Mouse (Mus musculus) liver, embryonic 11.5 days (tissue): ENCODE measurements at regions not wholly inside any gene's neighbourhood (a gene's known extent, or its start where the extent isn't known, plus 50 kb on each side); places are given as distances from the start of the nearest gene placed in this dataset.

Experiments used
- ATAC-seq: fragments of 200-750 bp; cut with Nextera tagmentation; replicated peaks from 2 replicates; pipeline ENCODE4 v1.8.0; 2017; ENCODE audit warnings: moderate number of reproducible peaks, mild to moderate bottlenecking, moderate TSS enrichment, moderate library complexity; ENCODE audit not compliant: low FRiP score
- DNase-seq: peaks from one replicate; pipeline ENCODE4 v3.0.0-alpha.2; 2017; ENCODE audit warnings: low spot score
- H3K27ac ChIP-seq: fragments of 300-500 bp; sonication (generic); 2 replicates; pipeline ENCODE4 v1.5.1; 2014; ENCODE audit warnings: mild to moderate bottlenecking, low read depth, low read length, control low read depth
- H3K27me3 ChIP-seq: fragments of 300-500 bp; sonication (generic); replicated peaks from 2 replicates; pipeline ENCODE4 v1.6.1; 2014; ENCODE audit warnings: low read length, mixed read lengths; ENCODE audit not compliant: control insufficient read depth, insufficient read depth
- H3K36me3 ChIP-seq: fragments of 300-500 bp; sonication (generic); 2 replicates; pipeline ENCODE4 v1.6.1; 2014; ENCODE audit warnings: mild to moderate bottlenecking, low read length, moderate library complexity, mixed read lengths; ENCODE audit not compliant: control insufficient read depth, insufficient read depth
- H3K4me1 ChIP-seq: fragments of 300-500 bp; sonication (generic); replicated peaks from 2 replicates; pipeline ENCODE4 v1.6.1; 2014; ENCODE audit warnings: low read length, mixed read lengths; ENCODE audit not compliant: control insufficient read depth, insufficient read depth
- H3K4me2 ChIP-seq: fragments of 300-500 bp; sonication (generic); 2 replicates; pipeline ENCODE4 v1.6.1; 2014; ENCODE audit warnings: mild to moderate bottlenecking, control low read depth, moderate library complexity
- H3K4me3 ChIP-seq: fragments of 300-500 bp; sonication (generic); 2 replicates; pipeline ENCODE4 v1.5.1; 2014; ENCODE audit warnings: low read depth, low read length, control low read depth
- H3K9ac ChIP-seq: fragments of 300-500 bp; sonication (generic); 2 replicates; pipeline ENCODE4 v1.6.1; 2014; ENCODE audit warnings: low read depth, low read length, control low read depth
- H3K9me3 ChIP-seq: fragments of 300-500 bp; sonication (generic); 2 replicates; pipeline ENCODE4 v1.6.1; 2016; ENCODE audit warnings: low read length, inconsistent platforms, mixed read lengths; ENCODE audit not compliant: control insufficient read depth
- WGBS: fragments of 180-500 bp; shearing (Covaris S2); extraction: QIAGEN DNeasy Blood & Tissue Kit; methylation state at CpG from one replicate; pipeline ENCODE4 v1.1.7; 2014; 5-methylcytosine and 5-hydroxymethylcytosine counted together

GRCm38 (mm10) chr11:111599456-111599855 is 533.5 kb downstream of the Kcnj2 start:
- Histone ChIP-seq H3K36me3 (no peaks in the 10 kb centered on the region), H3K27ac (no peak overlapping the region), H3K27me3 (no peaks in the 10 kb centered on the region), H3K9ac (no peak overlapping the region), H3K4me3 (no peak overlapping the region), H3K4me2 (no peak overlapping the region), H3K9me3 (no peaks in the 10 kb centered on the region), H3K4me1 (no peaks in the 10 kb centered on the region)
- DNase-seq (no peak), ATAC-seq (no peak)

- DNase-seq (no peak), ATAC-seq (no peak)
- WGBS: 83% methylated on average over 11 of the region's 11 CpGs
These were observed 539.2 kb downstream of the Kcnj2 start for GRCm38 (mm10) chr11:111605146-111605545.

GRCm38 (mm10) chr11:111610522-111611015 is 544.6 kb downstream of the Kcnj2 start:
- 79% methylated on average over 5 of the region's 5 CpGs for WGBS
- DNase-seq (no peak), ATAC-seq (no peak)
- Histone ChIP-seq H3K4me3 (no peak overlapping the region), H3K9ac (no peak overlapping the region), H3K36me3 (no peaks in the 10 kb centered on the region), H3K4me2 (no peak overlapping the region), H3K27me3 (no peaks in the 10 kb centered on the region), H3K4me1 (no peaks in the 10 kb centered on the region), H3K27ac (no peak overlapping the region), H3K9me3 (no peaks in the 10 kb centered on the region)

More at GRCm38 (mm10) chr11:111605146-111605545, 539.2 kb downstream of the Kcnj2 start:
- Histone ChIP-seq H3K4me3 (no peak overlapping the region), H3K9ac (no peak overlapping the region), H3K4me1 (no peaks in the 10 kb centered on the region), H3K27ac (no peak overlapping the region), H3K9me3 (no peaks in the 10 kb centered on the region), H3K27me3 (no peaks in the 10 kb centered on the region), H3K36me3 (no peaks in the 10 kb centered on the region), H3K4me2 (no peak overlapping the region)

- Histone ChIP-seq H3K9me3 (no peaks in the 10 kb centered on the region), H3K9ac (no peak overlapping the region), H3K36me3 (no peaks in the 10 kb centered on the region), H3K27ac (no peak overlapping the region), H3K4me3 (no peak overlapping the region), H3K4me2 (no peak overlapping the region), H3K27me3 (no peaks in the 10 kb centered on the region), H3K4me1 (no peaks in the 10 kb centered on the region)
- WGBS: 73% methylated on average over 7 of the region's 7 CpGs
- DNase-seq (no peak), ATAC-seq (no peak)
These were observed 577.6 kb downstream of the Kcnj2 start for GRCm38 (mm10) chr11:111643603-111644002.

- H3K4me2 ChIP-seq: no peak overlapping the region
- DNase-seq (no peak), ATAC-seq (0 out of 2 replicates have a peak, but pooled peaks have one; percentile 47)
- H3K4me3 ChIP-seq: no peak overlapping the region
- no peaks in the 10 kb centered on the region for H3K9me3 ChIP-seq
- H3K9ac ChIP-seq: no peak overlapping the region
- no peaks in the 10 kb centered on the region for H3K27me3 ChIP-seq
- H3K36me3 ChIP-seq: no peaks in the 10 kb centered on the region
- no peak overlapping the region for H3K27ac ChIP-seq
- 65% methylated on average over 3 of the region's 3 CpGs for WGBS
- H3K4me1 ChIP-seq: no peaks in the 10 kb centered on the region
These were observed 586.9 kb downstream of the Kcnj2 start for GRCm38 (mm10) chr11:111652882-111653281.

- Histone ChIP-seq H3K4me2 (no peak overlapping the region), H3K27me3 (no peaks in the 10 kb centered on the region), H3K4me3 (no peak overlapping the region), H3K36me3 (no peaks in the 10 kb centered on the region), H3K9ac (no peak overlapping the region), H3K4me1 (no peaks in the 10 kb centered on the region), H3K27ac (no peak overlapping the region), H3K9me3 (no peaks in the 10 kb centered on the region)
- no peak for ATAC-seq
- no peak for DNase-seq
- 91% methylated on average over 9 of the region's 9 CpGs for WGBS
These were observed 591.8 kb downstream of the Kcnj2 start for GRCm38 (mm10) chr11:111657778-111658177.

- Histone ChIP-seq H3K9me3 (no peaks in the 10 kb centered on the region), H3K27ac (no peak overlapping the region), H3K4me2 (no peak overlapping the region), H3K9ac (no peak overlapping the region), H3K4me1 (no peaks in the 10 kb centered on the region), H3K36me3 (no peaks in the 10 kb centered on the region), H3K27me3 (no peaks in the 10 kb centered on the region), H3K4me3 (no peak overlapping the region)
- no peak; the same call in 1 of the 2 replicates for ATAC-seq
- DNase-seq: no peak
- WGBS: 77% methylated on average over 15 of the region's 15 CpGs
These were observed 592.7 kb downstream of the Kcnj2 start for GRCm38 (mm10) chr11:111658362-111659309.

GRCm38 (mm10) chr11:111663269-111663668 is 597.3 kb downstream of the Kcnj2 start:
- ATAC-seq: no peak
- no peak overlapping the region for H3K27ac ChIP-seq
- H3K4me1 ChIP-seq: no peaks in the 10 kb centered on the region
- no peak overlapping the region for H3K9ac ChIP-seq
- H3K36me3 ChIP-seq: no peaks in the 10 kb centered on the region
- H3K4me2 ChIP-seq: no peak overlapping the region
- WGBS: 82% methylated on average over 3 of the region's 3 CpGs
- no peaks in the 10 kb centered on the region for H3K27me3 ChIP-seq
- no peak for DNase-seq
- H3K9me3 ChIP-seq: no peaks in the 10 kb centered on the region
- H3K4me3 ChIP-seq: no peak overlapping the region

- H3K36me3 ChIP-seq: no peaks in the 10 kb centered on the region
- ATAC-seq (no peak), DNase-seq (no peak)
- no peaks in the 10 kb centered on the region for H3K4me1 ChIP-seq
- H3K4me3 ChIP-seq: no peak overlapping the region
- 85% methylated on average over 6 of the region's 6 CpGs for WGBS
- no peak overlapping the region for H3K27ac ChIP-seq
- no peaks in the 10 kb centered on the region for H3K27me3 ChIP-seq
- H3K9ac ChIP-seq: no peak overlapping the region
- H3K4me2 ChIP-seq: no peak overlapping the region
- no peaks in the 10 kb centered on the region for H3K9me3 ChIP-seq
These were observed 600.4 kb downstream of the Kcnj2 start for GRCm38 (mm10) chr11:111666336-111666735.
